Mouse (Mus musculus): ENCODE results near the gene Tpbgl. TPM values are rescaled to one million over a fixed set of nuclear protein-coding genes. Genes with fewer than 3 reads are reported as not detected.
A peak's percentile ranks its signal among the peaks of the same experiment; 100 is the strongest.

Tpbgl gene
- polyA plus RNA-seq, 1 experiment from 2014 or later, result 0.23 TPM

DNA sequence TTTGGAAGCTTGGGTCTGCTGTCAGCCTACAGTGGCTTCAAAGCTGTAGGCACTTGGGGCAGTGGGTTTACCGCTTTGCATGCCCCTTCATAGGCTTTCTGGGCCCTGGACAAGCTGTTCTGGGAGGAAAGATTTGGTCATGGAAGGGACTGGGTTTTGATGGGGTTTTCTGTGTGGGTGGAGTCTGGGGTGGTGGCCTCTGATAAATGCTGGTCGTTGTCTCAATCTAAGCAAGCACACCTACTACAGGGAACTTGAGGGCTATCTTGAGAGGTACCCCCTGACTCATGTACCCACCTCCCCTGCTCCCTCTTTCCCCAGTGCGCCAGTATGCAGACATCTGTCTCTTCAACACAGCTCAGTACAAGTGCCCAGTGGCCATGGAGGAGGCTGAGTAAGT lies 34.2 kb downstream of the Tpbgl start:
- no peak for ATAC-seq (ENCODE audit: low FRiP score, low read depth)
- Histone ChIP-seq H3K4me3 (no peak overlapping the region), H3K27ac (no peak overlapping the region), H3K27me3 (no peaks in the 10 kb centered on the region), H3K9ac (no peak overlapping the region), H3K4me1 (no peaks in the 10 kb centered on the region), H3K4me2 (replicated peaks) (no peak overlapping the region), H3K9me3 (no peaks in the 10 kb centered on the region), H3K36me3 (peaks cover 71% of the 10 kb centered on the region)
- WGBS, result 90% methylated on average over 3 of the region's 3 CpGs

- Histone ChIP-seq H3K9me3 (no peaks in the 10 kb centered on the region), H3K36me3 (peaks cover 62% of the 10 kb centered on the region), H3K4me2 (replicated peaks) (no peak overlapping the region), H3K4me1 (no peaks in the 10 kb centered on the region), H3K27ac (no peak overlapping the region), H3K9ac (no peak overlapping the region), H3K4me3 (no peak overlapping the region), H3K27me3 (no peaks in the 10 kb centered on the region)
- WGBS, result 91% methylated on average over 5 of the region's 5 CpGs
- ATAC-seq (ENCODE audit: low FRiP score, low read depth), result no peak
Measured at GRCm38 (mm10) chr7:99590646-99591045, 36.3 kb downstream of the Tpbgl start.

GRCm38 (mm10) chr7:99590064-99590463 lies 36.8 kb downstream of the Tpbgl start:
- no peak overlapping the region for H3K4me3 ChIP-seq
- WGBS, result 17% methylated on average over 3 of the region's 3 CpGs
- H3K9ac ChIP-seq, result no peak overlapping the region
- H3K4me2 ChIP-seq (replicated peaks), result no peak overlapping the region
- H3K27me3 ChIP-seq, result no peaks in the 10 kb centered on the region
- H3K9me3 ChIP-seq, result no peaks in the 10 kb centered on the region
- no peak for ATAC-seq (ENCODE audit: low FRiP score, low read depth)
- H3K36me3 ChIP-seq, result peaks cover 60% of the 10 kb centered on the region
- H3K27ac ChIP-seq, result no peak overlapping the region
- H3K4me1 ChIP-seq, result no peaks in the 10 kb centered on the region

GRCm38 (mm10) chr7:99585976-99586375 lies 40.9 kb downstream of the Tpbgl start:
- Histone ChIP-seq H3K9ac (no peak overlapping the region), H3K27ac (no peak overlapping the region), H3K4me3 (no peak overlapping the region), H3K9me3 (no peaks in the 10 kb centered on the region), H3K4me1 (no peaks in the 10 kb centered on the region), H3K27me3 (no peaks in the 10 kb centered on the region), H3K4me2 (replicated peaks) (no peak overlapping the region), H3K36me3 (peaks cover 20% of the 10 kb centered on the region)
- ATAC-seq (ENCODE audit: low FRiP score, low read depth), result no peak
- WGBS, result 90% methylated on average over 8 of the region's 8 CpGs

DNA sequence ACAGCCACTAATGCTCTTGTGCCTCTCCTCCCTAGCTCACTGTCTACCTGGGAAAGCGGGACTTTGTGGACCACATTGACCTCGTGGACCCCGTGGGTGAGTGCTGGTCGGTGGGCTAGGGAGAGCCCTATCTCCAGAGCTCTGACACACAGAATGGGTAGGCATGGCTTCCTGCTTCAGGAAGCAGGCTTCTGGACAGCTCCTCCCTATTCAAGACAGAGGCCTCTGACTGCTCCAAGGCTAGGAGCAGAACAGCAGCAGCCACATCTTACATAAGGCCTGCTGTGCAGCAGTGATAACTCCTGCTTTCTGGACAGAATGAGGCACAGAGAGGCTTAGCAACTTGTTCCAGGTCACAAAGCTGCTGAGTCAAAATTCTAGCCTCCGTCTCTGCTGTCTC lies 43.3 kb downstream of the Tpbgl start:
- Histone ChIP-seq H3K4me2 (replicated peaks) (no peak overlapping the region), H3K27me3 (peaks cover 5% of the 10 kb centered on the region; the same call in 1 of the 2 replicates), H3K4me1 (peaks cover 14% of the 10 kb centered on the region), H3K9ac (no peak overlapping the region), H3K9me3 (no peaks in the 10 kb centered on the region), H3K36me3 (peaks cover 14% of the 10 kb centered on the region), H3K4me3 (no peak overlapping the region), H3K27ac (no peak overlapping the region)
- 87% methylated on average over 5 of the region's 5 CpGs for WGBS
- ATAC-seq (ENCODE audit: low FRiP score, low read depth), result no peak

DNA sequence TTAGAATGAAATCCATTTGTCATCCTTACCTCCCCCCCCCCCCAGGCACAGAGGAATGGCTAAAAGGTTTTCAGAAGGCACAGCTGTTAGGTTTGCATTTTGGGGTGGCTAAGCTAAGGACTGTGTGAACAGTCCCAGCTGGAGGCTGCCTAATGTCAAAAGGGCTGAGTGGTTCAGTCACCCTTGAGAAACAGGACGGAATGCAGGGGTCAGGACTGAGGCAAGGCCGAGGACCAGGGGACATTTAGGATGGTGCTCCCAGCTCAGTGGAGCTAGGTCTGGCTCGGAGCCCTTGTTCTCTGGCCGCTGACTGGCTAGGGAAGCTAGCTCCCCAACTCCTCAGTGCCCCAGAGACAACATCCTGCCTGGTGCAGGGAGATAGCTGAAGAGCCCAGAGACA lies 44.0 kb downstream of the Tpbgl start:
- WGBS, result 84% methylated on average over 4 of the region's 4 CpGs
- no peak for ATAC-seq (ENCODE audit: low FRiP score, low read depth)
- no peak overlapping the region for H3K4me2 ChIP-seq (replicated peaks)
- H3K9me3 ChIP-seq, result no peaks in the 10 kb centered on the region
- H3K27ac ChIP-seq, result no peak overlapping the region
- peaks cover 5% of the 10 kb centered on the region; the same call in 1 of the 2 replicates for H3K27me3 ChIP-seq
- H3K4me1 ChIP-seq, result peaks cover 14% of the 10 kb centered on the region
- H3K4me3 ChIP-seq, result no peak overlapping the region
- H3K36me3 ChIP-seq, result peaks cover 8% of the 10 kb centered on the region
- no peak overlapping the region for H3K9ac ChIP-seq

- Histone ChIP-seq H3K4me2 (replicated peaks) (no peak overlapping the region), H3K4me3 (no peak overlapping the region), H3K4me1 (peaks cover 14% of the 10 kb centered on the region), H3K27ac (no peak overlapping the region), H3K27me3 (peaks cover 5% of the 10 kb centered on the region; the same call in 1 of the 2 replicates), H3K9ac (no peak overlapping the region), H3K9me3 (no peaks in the 10 kb centered on the region), H3K36me3 (peaks cover 8% of the 10 kb centered on the region; the same call in 1 of the 2 replicates)
- WGBS, result 64% methylated on average over 7 of the region's 7 CpGs
- ATAC-seq (ENCODE audit: low FRiP score, low read depth), result peak; percentile 65; the same call in 1 of the 2 replicates
Measured at GRCm38 (mm10) chr7:99582306-99582705, 44.6 kb downstream of the Tpbgl start.

GRCm38 (mm10) chr7:99580247-99580646 lies 46.7 kb downstream of the Tpbgl start:
- Histone ChIP-seq H3K9me3 (no peaks in the 10 kb centered on the region), H3K9ac (no peak overlapping the region), H3K36me3 (peaks cover 2% of the 10 kb centered on the region; the same call in 1 of the 2 replicates), H3K4me2 (replicated peaks) (peak overlapping the region; percentile 46), H3K4me3 (no peak overlapping the region), H3K27ac (no peak overlapping the region), H3K4me1 (peaks cover 14% of the 10 kb centered on the region), H3K27me3 (peaks cover 5% of the 10 kb centered on the region; the same call in 1 of the 2 replicates)
- WGBS, result 37% methylated on average over 6 of the region's 6 CpGs
- no peak for ATAC-seq (ENCODE audit: low FRiP score, low read depth)

GRCm38 (mm10) chr7:99579491-99580190 lies 47.3 kb downstream of the Tpbgl start:
- no peak for ATAC-seq (ENCODE audit: low FRiP score, low read depth)
- Histone ChIP-seq H3K9me3 (no peaks in the 10 kb centered on the region), H3K4me3 (0 out of 2 replicates have a peak overlapping the region, but pooled peaks have one; percentile 1), H3K4me2 (replicated peaks) (peak overlapping the region; percentile 46), H3K9ac (0 out of 2 replicates have a peak overlapping the region, but pooled peaks have one; percentile 26), H3K27me3 (peaks cover 5% of the 10 kb centered on the region; the same call in 1 of the 2 replicates), H3K4me1 (peaks cover 14% of the 10 kb centered on the region), H3K27ac (no peak overlapping the region), H3K36me3 (no peaks in the 10 kb centered on the region)
- WGBS, result 8% methylated on average over 16 of the region's 16 CpGs

DNA sequence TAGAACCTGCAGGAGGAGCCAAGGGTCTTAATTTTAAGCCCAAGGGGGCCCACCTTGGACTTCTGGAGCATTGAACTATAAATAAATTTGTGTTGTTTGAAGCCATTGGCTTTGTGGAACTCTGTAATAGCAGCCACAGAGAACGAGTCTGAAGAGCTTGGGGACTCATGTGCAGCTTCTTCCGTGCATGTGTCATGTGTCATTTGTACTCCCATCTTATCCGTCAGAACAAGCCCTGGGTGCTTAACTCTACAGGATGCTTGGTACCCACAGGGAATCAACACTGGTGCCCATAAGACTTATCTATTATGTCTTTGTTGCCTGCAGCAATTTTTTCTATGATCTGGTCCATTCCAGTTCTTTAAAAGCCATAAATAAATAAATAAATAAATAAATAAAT lies 48.7 kb downstream of the Tpbgl start:
- ATAC-seq (ENCODE audit: low FRiP score, low read depth), result no peak
- no peak overlapping the region for H3K4me2 ChIP-seq (replicated peaks)

More for the DNA sequence above, 48.7 kb downstream of the Tpbgl start:
- Histone ChIP-seq H3K27me3 (peaks cover 5% of the 10 kb centered on the region; the same call in 1 of the 2 replicates), H3K4me1 (peaks cover 16% of the 10 kb centered on the region), H3K27ac (no peak overlapping the region), H3K9ac (no peak overlapping the region), H3K4me3 (no peak overlapping the region), H3K9me3 (no peaks in the 10 kb centered on the region), H3K36me3 (no peaks in the 10 kb centered on the region)
- 80% methylated on average over 3 of the region's 3 CpGs for WGBS
